Mouse (Mus musculus) neural tube, embryonic 12.5 days (tissue): Measurements from ENCODE around the gene Lpgat1. TPM values are rescaled to one million over a fixed set of nuclear protein-coding genes. Genes with fewer than 3 reads are reported as not detected.

Experiments
- ATAC-seq: fragments of 200-750 bp; cut with Nextera tagmentation; 2 replicates; pipeline ENCODE4 v1.8.0; 2017; ENCODE audit warnings: low read depth, mild to moderate bottlenecking, moderate TSS enrichment, moderate library complexity; ENCODE audit not compliant: low FRiP score
- H3K27ac ChIP-seq: fragments of 300-500 bp; sonication (generic); 2 replicates; pipeline ENCODE4 v1.5.1; 2016
- H3K27me3 ChIP-seq: fragments of 300-500 bp; sonication (generic); replicated peaks from 2 replicates; pipeline ENCODE4 v1.6.1; 2016; ENCODE audit warnings: mild to moderate bottlenecking
- H3K36me3 ChIP-seq: fragments of 300-500 bp; sonication (generic); 2 replicates; pipeline ENCODE4 v1.6.1; 2016; ENCODE audit warnings: mild to moderate bottlenecking
- H3K4me1 ChIP-seq: fragments of 300-500 bp; sonication (generic); 2 replicates; pipeline ENCODE4 v1.6.1; 2016
- H3K4me2 ChIP-seq: fragments of 300-500 bp; sonication (generic); replicated peaks from 2 replicates; pipeline ENCODE4 v1.6.1; 2016; ENCODE audit warnings: mild to moderate bottlenecking
- H3K4me3 ChIP-seq: fragments of 300-500 bp; sonication (generic); 2 replicates; pipeline ENCODE4 v1.5.1; 2016
- H3K9ac ChIP-seq: fragments of 300-500 bp; sonication (generic); 2 replicates; pipeline ENCODE4 v1.6.1; 2016; ENCODE audit warnings: mild to moderate bottlenecking
- H3K9me3 ChIP-seq: fragments of 300-500 bp; sonication (generic); 2 replicates; pipeline ENCODE4 v1.6.1; 2016; ENCODE audit warnings: mild to moderate bottlenecking
- WGBS: fragments of 180-500 bp; shearing (Covaris S2); methylation state at CpG from one replicate; pipeline ENCODE4 v1.1.7; 2016; 5-methylcytosine and 5-hydroxymethylcytosine counted together
- polyA plus RNA-seq: library from polyadenylated mRNA; unstranded; fragments of >200 nt; fragmentation: Nextera tagmentation; extraction: Ambion mirVana; gene quantifications from 2 replicates; pipeline ENCODE4 v1.2.1, GENCODE M21; 2016

Lpgat1 gene
- polyA plus RNA-seq, 1 experiment from 2014 or later: 46.3 TPM

DNA sequence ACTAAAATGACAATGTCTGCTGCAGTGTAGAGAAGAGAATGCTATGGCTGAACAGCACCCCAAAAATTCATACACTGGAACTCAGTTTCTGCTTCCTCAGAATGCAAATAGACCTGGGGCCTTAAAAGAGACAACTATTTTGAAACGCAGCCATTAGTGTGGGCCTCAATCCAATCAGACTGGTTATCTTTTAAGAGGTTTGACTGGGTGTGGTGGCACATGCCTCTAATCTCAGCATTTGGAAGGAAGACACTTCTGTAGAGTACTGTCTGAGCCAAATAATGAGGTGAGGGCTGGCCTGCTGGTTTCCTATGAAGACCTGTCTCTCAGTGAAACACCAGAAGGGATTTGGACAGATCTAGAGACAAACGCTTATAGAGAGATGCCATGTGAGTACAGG, 2.5 kb upstream of the Lpgat1 start:
- H3K4me1 ChIP-seq: peaks cover 3% of the 10 kb centered on the region; the same call in 1 of the 2 replicates
- H3K9ac ChIP-seq: no peak overlapping the region
- no peaks in the 10 kb centered on the region for H3K27me3 ChIP-seq
- no peak overlapping the region for H3K4me3 ChIP-seq
- no peak overlapping the region for H3K4me2 ChIP-seq
- no peak for ATAC-seq
- H3K36me3 ChIP-seq: no peaks in the 10 kb centered on the region
- no peaks in the 10 kb centered on the region for H3K9me3 ChIP-seq
- WGBS: 86% methylated on average over 2 of the region's 2 CpGs
- no peak overlapping the region for H3K27ac ChIP-seq

DNA sequence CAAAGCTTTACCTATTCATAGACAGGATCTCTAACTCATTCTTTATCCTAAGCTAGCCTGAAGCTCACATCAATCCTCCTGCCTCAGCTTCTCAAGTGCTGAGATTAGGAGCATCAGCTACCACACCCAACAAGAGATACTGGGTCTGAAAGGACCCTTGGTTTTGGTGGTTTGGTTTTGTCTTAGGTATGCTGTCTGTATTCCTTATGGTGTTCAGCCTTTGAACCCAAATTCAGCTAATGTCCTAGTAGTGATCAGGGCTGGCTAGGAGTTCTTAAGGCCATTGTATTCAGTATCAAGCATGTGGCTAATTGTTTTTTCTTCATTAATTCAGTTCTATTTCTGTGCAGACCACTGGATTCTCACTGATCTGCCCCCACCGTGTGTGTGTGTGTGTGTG, 493 bp upstream of the Lpgat1 start:
- no peaks in the 10 kb centered on the region for H3K36me3 ChIP-seq
- H3K4me1 ChIP-seq: peaks cover 8% of the 10 kb centered on the region
- no peaks in the 10 kb centered on the region for H3K9me3 ChIP-seq
- WGBS: 0% methylated on average over 1 of the region's 1 CpGs
- ATAC-seq: peak; percentile 23; the same call in 1 of the 2 replicates
- H3K27ac ChIP-seq: 0 out of 2 replicates have a peak overlapping the region, but pooled peaks have one; percentile 84
- H3K9ac ChIP-seq: peak overlapping the region; percentile 99
- peak overlapping the region; percentile 83 for H3K4me2 ChIP-seq
- no peaks in the 10 kb centered on the region for H3K27me3 ChIP-seq
- peak overlapping the region; percentile 96; the same call in 1 of the 2 replicates for H3K4me3 ChIP-seq

DNA sequence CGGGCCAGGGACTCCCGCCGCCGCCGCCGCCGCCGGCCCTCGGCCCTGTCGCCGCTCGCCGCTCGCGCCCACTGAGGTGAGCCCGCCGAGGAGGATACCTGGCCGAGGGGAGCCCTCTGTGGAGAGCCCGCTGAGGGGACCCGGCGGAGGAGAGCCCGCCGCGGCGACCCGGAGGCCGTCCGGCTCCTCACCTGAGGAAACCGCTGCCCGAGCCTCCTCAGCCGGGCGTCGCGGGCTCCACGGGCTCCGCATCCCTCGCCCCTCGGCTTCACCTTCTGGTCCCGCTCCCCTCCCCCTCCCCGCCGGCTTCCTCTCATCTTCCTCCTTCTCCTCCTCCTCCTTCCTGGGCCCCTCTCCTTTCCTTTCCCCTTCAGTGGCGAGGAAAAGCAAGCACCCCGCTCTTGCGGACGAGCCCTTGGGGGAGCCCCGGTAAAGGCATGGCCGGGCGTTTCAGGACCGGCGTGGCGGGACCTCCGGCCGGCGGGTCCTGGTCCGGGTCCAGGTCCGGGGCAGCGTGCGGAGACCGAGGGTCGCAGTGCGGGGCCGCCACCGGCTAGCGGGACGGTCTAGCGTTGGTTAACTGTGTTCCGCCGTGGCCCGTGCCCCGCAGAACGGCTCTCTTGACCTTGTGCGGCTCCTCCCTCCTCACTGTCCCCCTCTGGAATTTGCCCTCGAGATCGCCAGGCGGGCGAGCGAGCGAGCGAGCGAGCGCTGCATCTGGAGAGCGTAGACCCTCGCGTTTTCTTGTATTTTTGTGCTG, 1.1 kb downstream of the Lpgat1 start:
- Histone ChIP-seq H3K9me3 (no peaks in the 10 kb centered on the region), H3K36me3 (0 out of 2 replicates have a peak, but pooled peaks cover 1% of the 10 kb centered on the region), H3K4me2 (peak overlapping the region; percentile 83), H3K9ac (peak overlapping the region; percentile 99), H3K27me3 (no peaks in the 10 kb centered on the region), H3K27ac (peak overlapping the region; percentile 84), H3K4me1 (peaks cover 8% of the 10 kb centered on the region), H3K4me3 (peak overlapping the region; percentile 96)
- under 1% methylated on average over 83 of the region's 84 CpGs for WGBS
- ATAC-seq: peak; percentile 49

DNA sequence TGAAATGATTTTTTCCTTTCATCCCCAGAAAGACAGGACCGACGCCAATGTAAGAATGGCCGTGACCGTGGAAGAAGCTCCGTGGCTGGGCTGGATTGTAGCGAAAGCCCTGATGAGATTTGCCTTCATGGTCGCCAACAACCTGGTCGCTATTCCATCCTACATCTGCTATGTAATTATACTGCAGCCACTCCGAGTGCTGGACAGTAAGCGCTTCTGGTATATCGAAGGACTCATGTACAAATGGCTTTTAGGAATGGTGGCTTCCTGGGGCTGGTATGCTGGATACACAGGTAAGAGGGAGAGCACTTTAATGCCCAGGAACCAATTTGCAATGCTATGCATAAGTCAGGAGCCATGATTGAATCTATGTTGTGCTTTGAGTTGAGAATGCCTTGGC, 1.7 kb downstream of the Lpgat1 start:
- no peak for ATAC-seq
- Histone ChIP-seq H3K27me3 (no peaks in the 10 kb centered on the region), H3K9me3 (no peaks in the 10 kb centered on the region), H3K4me2 (peak overlapping the region; percentile 83), H3K4me1 (peaks cover 8% of the 10 kb centered on the region), H3K27ac (no peak overlapping the region), H3K4me3 (peak overlapping the region; percentile 96), H3K36me3 (peaks cover 5% of the 10 kb centered on the region), H3K9ac (peak overlapping the region; percentile 99)
- 11% methylated on average over 11 of the region's 11 CpGs for WGBS

DNA sequence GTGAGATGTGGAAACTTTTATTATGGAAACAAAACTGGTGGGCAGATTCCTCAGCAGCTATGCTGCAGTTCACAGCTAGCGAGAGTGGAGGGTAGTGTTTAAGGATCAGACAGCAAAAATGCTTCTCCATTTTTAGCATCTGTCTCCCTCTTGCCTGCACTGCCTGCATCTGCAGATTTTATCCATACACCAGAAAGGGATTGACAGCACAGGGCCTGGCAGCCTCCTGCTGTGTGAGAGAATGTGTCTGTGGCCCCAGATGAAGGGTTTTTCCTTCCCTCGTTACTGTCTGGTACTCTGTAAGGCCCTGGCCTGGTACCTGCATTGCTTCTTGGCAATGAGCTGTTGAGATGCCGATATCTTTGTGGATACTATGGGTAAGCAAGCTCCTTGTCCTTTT, 2.8 kb downstream of the Lpgat1 start:
- WGBS: 67% methylated on average over 3 of the region's 3 CpGs
- H3K4me2 ChIP-seq: peak overlapping the region; percentile 83
- H3K36me3 ChIP-seq: peaks cover 9% of the 10 kb centered on the region
- ATAC-seq: no peak
- no peak overlapping the region for H3K4me3 ChIP-seq
- H3K27ac ChIP-seq: no peak overlapping the region
- no peak overlapping the region for H3K9ac ChIP-seq
- no peaks in the 10 kb centered on the region for H3K27me3 ChIP-seq
- no peaks in the 10 kb centered on the region for H3K9me3 ChIP-seq
- peaks cover 8% of the 10 kb centered on the region for H3K4me1 ChIP-seq

DNA sequence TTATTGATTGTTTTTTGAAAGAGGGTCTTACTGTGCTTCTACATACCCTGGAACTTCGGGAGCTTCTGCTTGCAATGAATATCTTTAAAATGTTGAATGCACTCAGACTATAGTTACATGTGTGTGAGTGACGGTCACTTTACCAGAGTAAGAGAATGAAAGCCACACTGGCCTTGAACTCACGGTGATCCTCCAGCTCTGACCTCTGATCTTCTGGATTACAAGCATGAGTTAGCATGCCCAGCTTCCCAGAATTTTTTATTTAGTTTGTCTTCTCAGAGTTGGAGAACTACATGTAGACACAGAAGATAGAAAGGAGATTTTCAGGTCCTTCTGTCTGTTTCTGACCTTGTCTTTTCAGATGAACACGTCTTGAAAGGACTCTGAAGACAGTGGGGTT, 5.1 kb downstream of the Lpgat1 start:
- H3K9me3 ChIP-seq: no peaks in the 10 kb centered on the region

DNA sequence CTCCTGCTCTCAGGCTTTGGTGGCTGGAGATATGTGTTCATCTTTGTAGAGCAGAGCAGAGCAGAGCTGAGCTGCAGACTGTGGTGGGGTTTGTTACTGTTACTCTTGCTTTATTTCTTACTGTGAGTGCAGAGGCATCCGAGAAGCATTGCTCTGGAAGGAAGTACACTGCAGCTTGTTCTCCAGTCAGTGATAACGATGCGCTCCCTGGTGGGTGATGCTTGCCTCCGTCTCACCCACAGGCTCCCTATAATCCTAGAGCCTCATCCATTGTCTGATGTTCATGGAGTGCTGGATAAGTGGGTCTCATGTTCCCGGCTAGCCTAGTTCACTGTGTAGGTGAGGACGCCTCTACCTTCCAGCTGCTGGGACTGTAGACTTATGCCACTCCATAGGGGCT, 6.0 kb downstream of the Lpgat1 start:
- Histone ChIP-seq H3K9me3 (no peaks in the 10 kb centered on the region), H3K9ac (no peak overlapping the region), H3K4me3 (no peak overlapping the region), H3K27ac (no peak overlapping the region), H3K27me3 (no peaks in the 10 kb centered on the region), H3K4me2 (no peak overlapping the region), H3K36me3 (peaks cover 14% of the 10 kb centered on the region), H3K4me1 (peaks cover 8% of the 10 kb centered on the region)
- WGBS: 73% methylated on average over 6 of the region's 6 CpGs
- no peak for ATAC-seq

More for the DNA sequence above, 5.1 kb downstream of the Lpgat1 start:
- H3K4me1 ChIP-seq: peaks cover 8% of the 10 kb centered on the region
- H3K9ac ChIP-seq: no peak overlapping the region
- no peaks in the 10 kb centered on the region for H3K27me3 ChIP-seq
- no peak overlapping the region for H3K4me3 ChIP-seq
- no peak overlapping the region for H3K4me2 ChIP-seq
- no peak overlapping the region for H3K27ac ChIP-seq
- peaks cover 14% of the 10 kb centered on the region for H3K36me3 ChIP-seq
- no peak for ATAC-seq
- WGBS: 86% methylated on average over 4 of the region's 4 CpGs

DNA sequence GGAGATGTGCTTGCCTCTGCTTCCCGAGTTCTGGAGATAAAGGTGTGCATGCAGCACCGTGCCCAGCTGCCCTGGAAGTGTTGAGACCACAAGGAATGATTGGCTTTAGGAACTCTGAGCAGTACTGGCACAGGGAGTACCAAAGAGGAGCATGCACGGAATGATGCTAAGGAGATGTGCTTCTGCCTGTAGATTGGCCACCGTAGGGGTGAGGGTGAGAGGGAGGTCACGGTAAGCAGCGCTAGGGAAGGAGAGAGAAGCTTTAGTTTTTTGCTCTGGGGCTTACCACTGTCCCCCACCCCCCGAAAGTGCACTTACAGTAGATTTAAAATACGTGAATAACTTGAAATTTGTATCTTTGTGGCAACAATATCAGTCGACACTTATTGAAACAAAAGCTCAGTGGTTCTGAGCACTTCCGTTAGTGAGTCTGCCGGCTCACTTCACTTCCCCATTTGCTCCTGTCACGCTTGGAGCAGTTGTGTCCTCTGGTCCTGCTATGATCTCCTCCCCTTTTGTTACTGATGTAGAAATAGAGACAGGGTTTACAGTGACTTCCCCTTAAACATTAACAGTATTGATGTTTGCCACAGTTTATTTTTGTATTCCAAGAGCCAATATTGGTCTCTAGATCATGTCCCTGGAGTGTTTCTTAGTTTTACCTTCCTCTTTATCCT, 6.9 kb downstream of the Lpgat1 start:
- Histone ChIP-seq H3K27ac (no peak overlapping the region), H3K9me3 (no peaks in the 10 kb centered on the region), H3K4me2 (no peak overlapping the region), H3K36me3 (peaks cover 14% of the 10 kb centered on the region), H3K9ac (no peak overlapping the region), H3K4me1 (peaks cover 6% of the 10 kb centered on the region), H3K27me3 (no peaks in the 10 kb centered on the region), H3K4me3 (no peak overlapping the region)
- 79% methylated on average over 12 of the region's 12 CpGs for WGBS
- no peak for ATAC-seq

DNA sequence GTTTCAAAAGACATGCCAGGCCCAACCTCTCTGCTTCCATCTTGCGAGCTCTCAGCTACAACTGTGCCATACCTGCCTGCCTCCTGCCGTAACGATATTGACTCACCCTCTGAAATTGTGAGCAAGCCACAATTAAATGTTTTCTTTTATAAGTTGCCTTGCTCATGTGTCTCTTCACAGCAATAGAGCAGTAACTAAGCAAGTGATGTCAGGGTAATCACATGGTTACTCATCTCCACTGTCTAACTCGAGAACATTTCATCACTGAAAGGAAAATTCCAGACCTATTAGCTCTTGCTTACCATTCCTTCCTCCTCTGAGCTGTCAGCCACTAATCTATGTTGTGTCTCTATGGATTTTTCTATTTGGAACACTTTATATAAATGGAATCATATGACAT, 15.0 kb downstream of the Lpgat1 start:
- H3K36me3 ChIP-seq: peaks cover 12% of the 10 kb centered on the region
- WGBS: 95% methylated on average over 4 of the region's 4 CpGs
- H3K9me3 ChIP-seq: no peaks in the 10 kb centered on the region
- H3K4me3 ChIP-seq: no peak overlapping the region
- H3K27me3 ChIP-seq: no peaks in the 10 kb centered on the region
- no peak overlapping the region for H3K27ac ChIP-seq
- no peaks in the 10 kb centered on the region for H3K4me1 ChIP-seq
- no peak overlapping the region for H3K9ac ChIP-seq
- no peak for ATAC-seq
- no peak overlapping the region for H3K4me2 ChIP-seq

DNA sequence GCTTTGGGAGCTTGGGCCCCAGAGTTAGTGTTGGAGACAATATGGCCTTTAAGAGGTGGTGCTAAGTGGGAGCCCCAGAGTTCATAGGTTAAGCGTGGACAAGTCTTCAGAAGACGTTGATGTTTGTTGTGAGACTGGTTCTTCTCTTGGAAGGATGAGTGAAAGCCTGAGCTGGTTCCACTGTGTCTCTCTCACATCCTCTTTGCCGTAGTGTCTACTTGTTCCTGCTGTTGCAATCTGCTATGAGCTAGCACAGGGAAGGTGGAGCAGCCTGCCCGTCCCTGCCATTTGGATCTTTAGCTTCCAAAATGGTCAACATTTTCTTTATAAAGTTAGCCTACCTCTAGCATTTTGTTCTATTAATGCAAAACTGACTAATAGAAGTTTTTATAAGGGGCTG, 16.2 kb downstream of the Lpgat1 start:
- no peaks in the 10 kb centered on the region for H3K9me3 ChIP-seq
- no peak overlapping the region for H3K4me3 ChIP-seq
- WGBS: 94% methylated on average over 4 of the region's 4 CpGs
- no peaks in the 10 kb centered on the region for H3K27me3 ChIP-seq
- no peak overlapping the region for H3K27ac ChIP-seq
- no peak for ATAC-seq
- H3K4me2 ChIP-seq: no peak overlapping the region
- no peak overlapping the region for H3K9ac ChIP-seq
- H3K36me3 ChIP-seq: peaks cover 11% of the 10 kb centered on the region; the same call in 1 of the 2 replicates
- H3K4me1 ChIP-seq: no peaks in the 10 kb centered on the region

DNA sequence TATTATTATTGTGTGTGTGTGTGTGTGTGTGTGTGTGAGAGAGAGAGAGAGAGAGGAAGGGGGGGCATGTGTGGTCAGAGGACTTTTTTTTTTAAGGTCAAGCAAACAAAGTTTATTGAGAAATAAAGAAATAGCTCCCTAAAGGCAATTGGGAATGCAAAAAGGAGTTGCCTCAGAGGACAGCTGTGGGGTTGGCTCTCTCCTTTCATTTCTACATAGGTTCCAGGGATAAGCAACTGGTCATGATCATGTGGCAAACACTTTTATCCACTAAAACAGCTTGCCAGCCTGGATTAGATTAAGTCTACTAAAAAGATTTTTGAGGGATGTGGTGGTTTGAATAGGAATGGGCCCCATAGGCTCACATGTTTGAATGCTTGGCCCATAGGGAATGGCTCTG, 18.8 kb downstream of the Lpgat1 start:
- no peaks in the 10 kb centered on the region for H3K4me1 ChIP-seq
- no peak overlapping the region for H3K4me3 ChIP-seq
- no peak overlapping the region for H3K27ac ChIP-seq
- no peaks in the 10 kb centered on the region for H3K9me3 ChIP-seq
- H3K27me3 ChIP-seq: no peaks in the 10 kb centered on the region
- no peak for ATAC-seq
- H3K9ac ChIP-seq: no peak overlapping the region
- no peak overlapping the region for H3K4me2 ChIP-seq
- peaks cover 11% of the 10 kb centered on the region; the same call in 1 of the 2 replicates for H3K36me3 ChIP-seq

DNA sequence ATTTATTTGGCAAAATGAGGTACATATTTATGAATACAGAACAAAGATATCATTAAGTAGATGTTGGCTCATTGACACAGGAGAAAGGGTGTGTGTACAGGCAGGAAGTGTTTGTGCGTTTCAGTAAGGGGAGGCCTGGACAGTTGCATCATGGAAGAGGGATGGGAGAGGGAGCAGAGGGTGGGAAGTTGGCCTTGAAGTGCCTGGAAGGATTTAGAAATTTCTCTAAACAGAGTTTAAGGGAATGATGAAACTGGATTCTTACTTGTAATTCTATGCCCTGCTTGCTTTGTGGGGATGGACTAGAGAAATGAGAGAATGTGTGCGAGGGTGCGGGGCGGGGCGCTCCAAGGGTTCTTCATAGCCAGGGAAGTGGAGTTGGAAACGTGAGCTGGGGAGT, 20.2 kb downstream of the Lpgat1 start:
- 88% methylated on average over 6 of the region's 6 CpGs for WGBS
- H3K4me1 ChIP-seq: no peaks in the 10 kb centered on the region
- H3K36me3 ChIP-seq: peaks cover 9% of the 10 kb centered on the region; the same call in 1 of the 2 replicates
- no peaks in the 10 kb centered on the region for H3K9me3 ChIP-seq
- ATAC-seq: no peak
- no peak overlapping the region for H3K27ac ChIP-seq
- no peak overlapping the region for H3K9ac ChIP-seq
- no peaks in the 10 kb centered on the region for H3K27me3 ChIP-seq
- no peak overlapping the region for H3K4me3 ChIP-seq
- H3K4me2 ChIP-seq: no peak overlapping the region
